Mouse (Mus musculus): ENCODE measurements at regions not wholly inside any gene's neighbourhood (a gene's known extent, or its start where the extent isn't known, plus 50 kb on each side); places are given as distances from the start of the nearest gene placed in this dataset.

GRCm38 (mm10) chr16:51393871-51394270 is 637.2 kb upstream of the Cblb start:
- Histone ChIP-seq H3K36me3 (ENCODE audit: control insufficient read depth, insufficient read depth, low read length) (no peaks in the 10 kb centered on the region), H3K4me3 (ENCODE audit: low read depth, low read length) (no peak overlapping the region), H3K4me1 (ENCODE audit: control insufficient read depth, insufficient read depth, low read length) (no peaks in the 10 kb centered on the region), H3K9me3 (ENCODE audit: control insufficient read depth, low read length) (no peaks in the 10 kb centered on the region), H3K9ac (ENCODE audit: low read length) (no peak overlapping the region), H3K27ac (ENCODE audit: low read depth, low read length) (no peak overlapping the region), H3K4me2 (ENCODE audit: low read depth) (no peak overlapping the region), H3K27me3 (ENCODE audit: control insufficient read depth, insufficient read depth, low read length) (no peaks in the 10 kb centered on the region)
- 83% methylated on average over 1 of the region's 1 CpGs for WGBS
- no peak for DNase-seq (ENCODE audit: low spot score)
- ATAC-seq (ENCODE audit: insufficient read depth, low FRiP score, low TSS enrichment): no peak
